Comparison of ENCODE assay signal across 29 mouse cellular contexts in genomic region chr10:27005716-27006115, GRCm38 (mm10).
"Had no signal": no experiment of that assay in that cellular context is flagged by ENCODE, and none has a peak within 500 bp of the region (broad histone marks: within the 10 kb centered on the region; RNA-seq: fewer than 3 reads in every experiment).

No protein-coding gene starts in this region.

- DNase-seq: cerebellum, adult 2 months; cerebellum, adult 8-10 months; cerebellum, adult 9-10 months; cerebellum, adult 9-11 months; cerebellum, postnatal 10 days; cerebellum, postnatal 14 days; cerebellum, postnatal 25 days; cerebellum, postnatal 36 days; embryo, embryonic 11 days; forebrain, postnatal 0 days; gastrocnemius, adult 2 months; gastrocnemius, postnatal 10 days; gastrocnemius, postnatal 14 days; gastrocnemius, postnatal 25 days; gastrocnemius, postnatal 36 days; heart, adult 11 months; heart, adult 18-20 months; heart, adult 2 months had no signal

- ATAC-seq: forebrain, embryonic 13.5 days; forebrain, embryonic 14.5 days; forebrain, embryonic 15.5 days; forebrain, embryonic 16.5 days; forebrain, postnatal 0 days had no signal

- H3K4me1 ChIP-seq: embryonic facial prominence, embryonic 10.5 days; embryonic facial prominence, embryonic 12.5 days; embryonic facial prominence, embryonic 13.5 days; embryonic facial prominence, embryonic 15.5 days had no signal

- H3K9ac ChIP-seq: embryonic facial prominence, embryonic 12.5 days; embryonic facial prominence, embryonic 13.5 days; embryonic facial prominence, embryonic 15.5 days; forebrain, embryonic 12.5 days; forebrain, embryonic 13.5 days; forebrain, embryonic 15.5 days; forebrain, postnatal 0 days had no signal

- H3K27me3 ChIP-seq: embryonic facial prominence, embryonic 12.5 days; embryonic facial prominence, embryonic 13.5 days; embryonic facial prominence, embryonic 15.5 days; forebrain, embryonic 12.5 days; forebrain, embryonic 13.5 days; forebrain, embryonic 15.5 days had no signal

- H3K4me2 ChIP-seq: embryonic facial prominence, embryonic 12.5 days; embryonic facial prominence, embryonic 13.5 days; embryonic facial prominence, embryonic 15.5 days; forebrain, embryonic 12.5 days; forebrain, embryonic 13.5 days; forebrain, embryonic 15.5 days had no signal

- H3K4me3 ChIP-seq: embryonic facial prominence, embryonic 10.5 days; embryonic facial prominence, embryonic 12.5 days; embryonic facial prominence, embryonic 13.5 days; embryonic facial prominence, embryonic 15.5 days; erythroblast, embryonic 14.5 days; forebrain, embryonic 10.5 days; forebrain, embryonic 12.5 days; forebrain, embryonic 13.5 days; forebrain, embryonic 15.5 days; gastrocnemius, adult 2 months; heart, adult 2 months had no signal

- H3K27ac ChIP-seq: embryonic facial prominence, embryonic 10.5 days; embryonic facial prominence, embryonic 12.5 days; embryonic facial prominence, embryonic 13.5 days; embryonic facial prominence, embryonic 15.5 days; forebrain, embryonic 10.5 days; forebrain, embryonic 12.5 days; forebrain, embryonic 13.5 days; forebrain, embryonic 15.5 days; gastrocnemius, adult 2 months; heart, adult 2 months had no signal

- H3K36me3 ChIP-seq: embryonic facial prominence, embryonic 10.5 days; embryonic facial prominence, embryonic 12.5 days; embryonic facial prominence, embryonic 13.5 days; embryonic facial prominence, embryonic 15.5 days; forebrain, embryonic 10.5 days; forebrain, embryonic 12.5 days; forebrain, embryonic 15.5 days had no signal

- H3K9me3 ChIP-seq: embryonic facial prominence, embryonic 10.5 days; embryonic facial prominence, embryonic 12.5 days; embryonic facial prominence, embryonic 13.5 days; embryonic facial prominence, embryonic 15.5 days; forebrain, embryonic 10.5 days; forebrain, embryonic 12.5 days; forebrain, embryonic 13.5 days; forebrain, embryonic 15.5 days had no signal
